ENCODE assay signal across 22 mouse cellular contexts in genomic region chr2:24479906-24480305, GRCm38 (mm10). TPM values are rescaled to one million over a fixed set of nuclear protein-coding genes. Genes with fewer than 3 reads are reported as not detected.
DNase-seq lines count a peak whose midpoint lies in the region; ATAC-seq and TF ChIP-seq lines count a peak whose summit lies in the region.
"Had no signal": no experiment of that assay in that cellular context is flagged by ENCODE, and none has a peak within 500 bp of the region (broad histone marks: within the 10 kb centered on the region; RNA-seq: fewer than 3 reads in every experiment).

No protein-coding gene starts in this region.

- DNase-seq in adrenal gland, postnatal 36 days = peak; percentile 8 to 19
- no peak for DNase-seq in adrenal gland, postnatal 10 days
- DNase-seq in Muller cell, postnatal 12 days (ENCODE audit: inconsistent ontology term) = peak; percentile 79
- peak; percentile 56 for DNase-seq in kidney, adult 18-20 months
- DNase-seq in kidney, postnatal 14 days = peak; percentile 68
- no peak for DNase-seq in left cerebral cortex, adult 11 months (ENCODE audit: low spot score)
- DNase-seq in lung, postnatal 0 days (ENCODE audit: low spot score) = no peak
- DNase-seq: heart, postnatal 10 days; layer of hippocampus, postnatal 36 days; lung, adult 2 months; lung, postnatal 4 days; right cerebral cortex, postnatal 25 days; thymus, postnatal 4 days had no signal

- no peaks in the 10 kb centered on the region for H3K36me3 ChIP-seq in lung, postnatal 0 days (ENCODE audit: insufficient read depth, low read length)
- H3K36me3 ChIP-seq: heart, embryonic 10.5 days; hindbrain, embryonic 13.5 days; limb, embryonic 10.5 days; midbrain, embryonic 10.5 days; neural tube, embryonic 12.5 days had no signal

- H3K4me3 ChIP-seq in lung, postnatal 0 days (ENCODE audit: low read depth, low read length) = no peak overlapping the region
- H3K4me3 ChIP-seq: forebrain, embryonic 13.5 days; heart, embryonic 10.5 days; hindbrain, embryonic 13.5 days; limb, embryonic 10.5 days; midbrain, embryonic 10.5 days; neural tube, embryonic 12.5 days had no signal

- H3K27me3 ChIP-seq in lung, postnatal 0 days (replicated peaks; ENCODE audit: insufficient read depth, low read length) = peaks cover 12% of the 10 kb centered on the region

- no peaks in the 10 kb centered on the region for H3K9me3 ChIP-seq in lung, postnatal 0 days (ENCODE audit: low read length)
- H3K9me3 ChIP-seq: forebrain, embryonic 13.5 days; heart, embryonic 10.5 days; hindbrain, embryonic 13.5 days; limb, embryonic 10.5 days; midbrain, embryonic 10.5 days; neural tube, embryonic 12.5 days had no signal

- TF ChIP-seq EP300 in lung, postnatal 0 days (IDR thresholded peaks at IDR 0.05) = no peak

- ATAC-seq in lung, postnatal 0 days = no peak
- ATAC-seq: forebrain, embryonic 13.5 days had no signal

- no peak for TF ChIP-seq CTCF in lung, postnatal 0 days (IDR thresholded peaks at IDR 0.05)

- H3K4me1 ChIP-seq in lung, postnatal 0 days (ENCODE audit: insufficient read depth, low read depth, low read length) = no peaks in the 10 kb centered on the region
- H3K4me1 ChIP-seq: limb, embryonic 10.5 days had no signal

- no peak overlapping the region for H3K4me2 ChIP-seq in lung, postnatal 0 days (replicated peaks; ENCODE audit: low read depth, low read length)
- H3K4me2 ChIP-seq: forebrain, embryonic 13.5 days; hindbrain, embryonic 13.5 days; liver, embryonic 11.5 days; neural tube, embryonic 12.5 days had no signal

- WGBS in lung, postnatal 0 days = 29% methylated on average over 2 of the region's 2 CpGs

- H3K27ac ChIP-seq in lung, postnatal 0 days (ENCODE audit: low read length) = no peak overlapping the region
- H3K27ac ChIP-seq: forebrain, embryonic 13.5 days; heart, embryonic 10.5 days; hindbrain, embryonic 13.5 days; limb, embryonic 10.5 days; midbrain, embryonic 10.5 days; neural tube, embryonic 12.5 days had no signal

- no peak overlapping the region for H3K9ac ChIP-seq in lung, postnatal 0 days (replicated peaks; ENCODE audit: low read depth)
- H3K9ac ChIP-seq: forebrain, embryonic 13.5 days; hindbrain, embryonic 13.5 days; neural tube, embryonic 12.5 days had no signal

RNA-seq across cellular contexts. Expression of gene Pax8, which starts 4.5 kb away (rescaled TPM):
- total RNA-seq in adrenal gland, postnatal 36 days (2021) = not detected
- not detected for total RNA-seq in adrenal gland, postnatal 10 days (2021)
- not detected in 2 replicates for polyA plus RNA-seq in lung, postnatal 0 days (2015; fragmentation: Nextera tagmentation; extraction: Ambion mirVana)
- total RNA-seq: gastrocnemius, postnatal 4 days; heart, postnatal 10 days; layer of hippocampus, adult 18-20 months; layer of hippocampus, postnatal 36 days had no signal
- polyA plus RNA-seq: lung, adult 2 months had no signal

Comparison
In these comparisons a context has a peak if more than half of its experiments do, and no peak if none do; other contexts are left out.
1. DNase-seq: peak in adrenal gland, postnatal 36 days (2 of 2), Muller cell, postnatal 12 days (single experiment), kidney, adult 18-20 months (single experiment) and kidney, postnatal 14 days (single experiment); none in adrenal gland, postnatal 10 days (single experiment), left cerebral cortex, adult 11 months (single experiment) and lung, postnatal 0 days (single experiment).